Mouse (Mus musculus) C2C12 (cell line): ENCODE measurements around the gene Map3k6.

Experiments used
- CEBPB ChIP-seq: IDR thresholded peaks from one replicate; pipeline ENCODE4 v1.6.1; 2011; ENCODE audit warnings: low read depth, mild to moderate bottlenecking, control low read depth, moderate library complexity
- CTCF ChIP-seq: IDR thresholded peaks from one replicate; pipeline ENCODE4 v1.5.1; 2011; ENCODE audit not compliant: control insufficient read depth, insufficient read depth, insufficient read length
- MAX ChIP-seq: IDR thresholded peaks from one replicate; pipeline ENCODE4 v1.6.1; 2011; ENCODE audit warnings: mild to moderate bottlenecking, control low read depth
- MYOD1 ChIP-seq: IDR thresholded peaks from one replicate; pipeline ENCODE4 v1.6.1; 2011; ENCODE audit warnings: low read depth; ENCODE audit not compliant: control insufficient read depth, insufficient read length
- USF1 ChIP-seq: IDR thresholded peaks from one replicate; pipeline ENCODE4 v1.6.1; 2011; ENCODE audit warnings: low read depth, mild to moderate bottlenecking, control low read depth, moderate library complexity

- no peak for TF ChIP-seq USF1
- no peak for TF ChIP-seq CTCF
- TF ChIP-seq MAX, result no peak
- no peak for TF ChIP-seq MYOD1
- TF ChIP-seq CEBPB, result no peak
Measured at GRCm38 (mm10) chr4:133294084-133294483, 53.5 kb downstream of the Map3k6 start.
